ENCODE assay signal across 11 mouse cellular contexts in genomic region chr7:65366153-65366552, GRCm38 (mm10).
A peak's percentile ranks its signal among the peaks of the same experiment; 100 is the strongest.
DNase-seq lines count a peak whose midpoint lies in the region; ATAC-seq and TF ChIP-seq lines count a peak whose summit lies in the region.
"Had no signal": no experiment of that assay in that cellular context is flagged by ENCODE, and none has a peak within 500 bp of the region (broad histone marks: within the 10 kb centered on the region; RNA-seq: fewer than 3 reads in every experiment).

No protein-coding gene starts in this region.

- DNase-seq in hindbrain, postnatal 0 days (ENCODE audit: low spot score), result peak; percentile 54
- peak; percentile 38 for DNase-seq in lung, postnatal 36 days
- DNase-seq in lung, adult 2 months, result no peak
- peak; percentile 23 for DNase-seq in adrenal gland, postnatal 25 days
- DNase-seq in heart, postnatal 4 days, result peak; percentile 65
- no peak for DNase-seq in layer of hippocampus, adult 11-12 months (ENCODE audit: low spot score)
- DNase-seq: right cerebral cortex, adult 18-20 months; thymus, postnatal 36 days had no signal

- H3K9ac ChIP-seq in hindbrain, postnatal 0 days (replicated peaks; ENCODE audit: low read length), result no peak overlapping the region
- no peak overlapping the region for H3K9ac ChIP-seq in hindbrain, embryonic 16.5 days (ENCODE audit: low read depth, low read length)
- H3K9ac ChIP-seq: liver, embryonic 14.5 days had no signal

- no peak overlapping the region for H3K4me3 ChIP-seq in hindbrain, postnatal 0 days (ENCODE audit: low read length)
- no peak overlapping the region for H3K4me3 ChIP-seq in hindbrain, embryonic 16.5 days (ENCODE audit: low read length)
- no peak overlapping the region for H3K4me3 ChIP-seq in lung, adult 2 months (replicated peaks; ENCODE audit: extremely low read depth, low read depth, low read length)
- H3K4me3 ChIP-seq: heart, embryonic 13.5 days had no signal

- H3K27ac ChIP-seq in hindbrain, postnatal 0 days, result no peak overlapping the region
- H3K27ac ChIP-seq in hindbrain, embryonic 16.5 days (ENCODE audit: low read depth, low read length), result no peak overlapping the region
- H3K27ac ChIP-seq: liver, embryonic 14.5 days had no signal

- TF ChIP-seq POLR2A in lung, adult 2 months (IDR thresholded peaks at IDR 0.05; ENCODE audit: borderline replicate concordance, extremely low read depth, low read depth, low read length), result no peak

- H3K27me3 ChIP-seq in hindbrain, postnatal 0 days (ENCODE audit: insufficient read depth, low read length), result no peaks in the 10 kb centered on the region
- H3K27me3 ChIP-seq in hindbrain, embryonic 16.5 days (replicated peaks; ENCODE audit: control insufficient read depth, insufficient read depth, low read length), result no peaks in the 10 kb centered on the region
- H3K27me3 ChIP-seq: heart, embryonic 13.5 days had no signal

- ATAC-seq in hindbrain, postnatal 0 days, result no peak
- no peak for ATAC-seq in hindbrain, embryonic 16.5 days

- H3K4me2 ChIP-seq in hindbrain, postnatal 0 days (ENCODE audit: low read depth, low read length), result no peak overlapping the region
- H3K4me2 ChIP-seq in hindbrain, embryonic 16.5 days (ENCODE audit: low read length), result no peak overlapping the region

- TF ChIP-seq CTCF in hindbrain, postnatal 0 days (IDR thresholded peaks at IDR 0.05; ENCODE audit: low read depth), result no peak
- no peak for TF ChIP-seq CTCF in lung, adult 2 months (IDR thresholded peaks at IDR 0.05; ENCODE audit: insufficient read depth, low read length)

- H3K36me3 ChIP-seq in hindbrain, postnatal 0 days (ENCODE audit: insufficient read depth, low read length), result no peaks in the 10 kb centered on the region
- H3K36me3 ChIP-seq in hindbrain, embryonic 16.5 days (ENCODE audit: control insufficient read depth, insufficient read depth, low read length), result no peaks in the 10 kb centered on the region
- H3K36me3 ChIP-seq: heart, embryonic 13.5 days had no signal

- 0 out of 2 replicates have a peak, but pooled peaks cover 3% of the 10 kb centered on the region for H3K4me1 ChIP-seq in hindbrain, postnatal 0 days (ENCODE audit: insufficient read depth, low read length)
- no peaks in the 10 kb centered on the region; the same call in none of the 2 replicates for H3K4me1 ChIP-seq in hindbrain, embryonic 16.5 days (ENCODE audit: control insufficient read depth, insufficient read depth, low read depth, low read length)
- H3K4me1 ChIP-seq in lung, adult 2 months (ENCODE audit: control insufficient read depth, insufficient read depth, low read length), result peaks cover 13% of the 10 kb centered on the region

- no peaks in the 10 kb centered on the region for H3K9me3 ChIP-seq in hindbrain, postnatal 0 days (ENCODE audit: low read length)
- no peaks in the 10 kb centered on the region for H3K9me3 ChIP-seq in hindbrain, embryonic 16.5 days (ENCODE audit: control insufficient read depth, low read length)
- H3K9me3 ChIP-seq: heart, embryonic 13.5 days had no signal

- 8% methylated on average over 1 of the region's 1 CpGs for WGBS in hindbrain, postnatal 0 days
- 16% methylated on average over 1 of the region's 1 CpGs for WGBS in hindbrain, embryonic 16.5 days
- 8% methylated on average over 1 of the region's 1 CpGs for WGBS in lung, adult 2 months

Comparison
In these comparisons a context has a peak if more than half of its experiments do, and no peak if none do; other contexts are left out.
1. DNase-seq: peak in hindbrain, postnatal 0 days (single experiment), lung, postnatal 36 days (single experiment), adrenal gland, postnatal 25 days (single experiment) and heart, postnatal 4 days (single experiment); none in lung, adult 2 months (single experiment) and layer of hippocampus, adult 11-12 months (single experiment).